Mouse (Mus musculus) urinary bladder, adult 18-20 months (tissue): ENCODE data around the gene Grid1.

ENCODE experiments used
- DNase-seq, 2 experiments: peaks; one replicate each; pipeline ENCODE4 v3.0.0; 2022; ENCODE audit warnings: low spot score in 2 of 2, mixed read lengths in 2 of 2

The Grid1 gene

DNA sequence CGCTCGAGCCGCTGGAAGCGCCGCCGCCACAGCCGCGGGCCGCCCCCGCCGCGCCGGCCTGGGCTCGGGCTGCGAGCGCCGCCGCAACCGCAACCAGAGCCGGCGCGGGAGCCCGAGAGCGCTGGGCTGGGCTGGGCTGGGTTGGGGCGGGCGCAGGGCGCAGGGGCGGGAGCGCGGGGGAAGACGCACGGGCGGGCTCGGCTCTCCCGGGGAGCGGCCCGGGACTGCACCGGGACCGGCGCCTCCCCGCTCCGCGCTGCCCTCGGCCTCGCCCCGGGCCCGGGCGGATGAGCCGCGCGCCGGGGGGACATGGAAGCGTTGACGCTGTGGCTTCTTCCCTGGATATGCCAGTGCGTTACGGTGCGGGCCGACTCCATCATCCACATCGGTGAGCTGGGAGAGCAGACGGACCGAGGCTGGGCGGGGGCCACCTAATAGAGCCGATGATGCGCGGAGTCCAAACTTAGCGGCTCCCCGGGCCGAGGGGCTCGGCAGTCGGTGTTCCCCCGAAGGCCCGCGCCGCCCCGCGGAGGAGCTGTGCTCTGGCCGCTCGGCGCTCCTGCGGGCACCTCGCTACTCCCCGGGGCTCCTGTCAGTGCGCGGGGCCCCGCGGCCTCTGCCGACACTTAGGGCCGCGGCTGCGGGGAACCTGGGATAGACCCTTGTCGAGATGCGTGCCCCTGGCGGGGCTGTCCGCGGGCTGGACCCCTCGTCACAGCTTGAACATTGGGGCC, at the start of gene Grid1:
TSS of gene Grid1 (plus strand) at position 190 of the 734 bp plus-strand sequence.
- DNase-seq: peak in 1 of 2 experiments; percentile 19

DNA sequence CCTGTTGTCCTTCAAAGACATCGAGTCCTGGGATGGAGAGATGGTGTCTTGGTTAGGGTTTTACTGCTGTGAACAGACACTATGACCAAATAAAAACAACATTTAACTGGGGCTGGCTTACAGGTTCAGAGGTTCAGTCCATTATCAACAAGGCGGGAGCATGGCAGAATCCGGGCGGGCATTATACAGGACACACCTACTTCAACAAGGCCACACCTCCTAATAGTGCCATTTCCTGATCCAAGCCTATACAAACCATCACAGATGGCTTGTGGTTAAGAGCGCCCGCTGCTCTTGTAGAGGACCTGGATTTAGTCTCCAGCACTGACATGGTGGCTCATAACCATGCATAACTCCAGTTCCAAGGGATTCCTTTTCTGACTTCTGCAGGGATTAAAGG, 49.4 kb upstream of the Grid1 start:
- no peak for DNase-seq

DNA sequence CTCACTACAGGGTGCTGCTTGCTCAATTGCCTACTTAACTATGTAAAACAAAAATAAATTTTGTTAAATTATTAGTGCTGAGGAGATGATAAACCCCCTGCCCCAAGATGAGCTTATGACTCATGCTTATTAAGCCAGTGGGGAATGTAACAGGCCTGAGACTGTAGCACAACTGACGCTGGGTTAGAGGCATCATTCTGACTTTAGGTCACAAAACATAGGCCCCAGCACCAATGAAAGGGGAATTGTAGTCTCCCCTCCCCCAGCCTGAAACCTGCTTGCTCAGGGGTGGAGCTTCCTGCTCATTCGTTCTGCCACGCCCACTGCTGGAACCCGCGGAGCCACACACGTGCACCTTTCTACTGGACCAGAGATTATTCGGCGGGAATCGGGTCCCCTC, 48.3 kb upstream of the Grid1 start:
- DNase-seq: no peak

DNA sequence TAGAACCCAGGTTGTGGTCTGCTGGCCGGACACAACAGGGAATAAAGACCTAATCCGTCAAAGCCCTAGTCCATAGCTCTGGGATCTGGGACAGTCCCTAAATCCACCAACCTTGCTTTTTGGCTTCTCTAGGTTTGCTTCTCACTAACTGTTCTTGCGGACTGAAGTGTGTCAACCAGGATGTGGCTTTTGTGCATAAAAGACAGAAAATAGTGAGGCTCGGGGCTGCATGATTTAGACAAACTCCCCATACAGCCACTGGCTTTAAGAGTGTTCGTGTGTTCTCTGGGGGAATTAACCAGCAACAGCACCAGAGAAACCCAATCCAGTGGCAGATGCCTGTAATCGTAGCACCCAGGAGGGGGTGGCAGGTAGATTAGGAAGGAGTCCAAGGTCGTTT, 47.8 kb upstream of the Grid1 start:
- DNase-seq: no peak

DNA sequence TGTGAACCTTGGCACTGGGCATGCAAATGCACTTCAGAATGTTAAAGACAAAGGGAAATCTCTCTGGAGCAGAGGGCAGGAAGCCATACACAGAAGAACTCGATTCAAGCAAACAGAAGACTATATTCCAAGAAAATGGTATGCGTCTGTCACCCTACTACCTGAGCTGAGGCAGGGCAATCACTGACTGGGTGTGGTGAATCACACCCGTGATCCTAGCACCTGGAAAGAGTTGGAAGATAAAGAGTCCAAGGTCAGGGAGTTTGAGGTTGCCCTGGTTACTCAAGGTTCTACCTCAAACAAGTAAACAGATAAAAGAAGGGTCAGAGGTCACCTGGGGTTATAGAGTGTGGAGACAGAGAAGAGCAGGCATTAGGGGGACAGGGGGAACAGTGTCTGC, 46.2 kb upstream of the Grid1 start:
- DNase-seq: no peak

DNA sequence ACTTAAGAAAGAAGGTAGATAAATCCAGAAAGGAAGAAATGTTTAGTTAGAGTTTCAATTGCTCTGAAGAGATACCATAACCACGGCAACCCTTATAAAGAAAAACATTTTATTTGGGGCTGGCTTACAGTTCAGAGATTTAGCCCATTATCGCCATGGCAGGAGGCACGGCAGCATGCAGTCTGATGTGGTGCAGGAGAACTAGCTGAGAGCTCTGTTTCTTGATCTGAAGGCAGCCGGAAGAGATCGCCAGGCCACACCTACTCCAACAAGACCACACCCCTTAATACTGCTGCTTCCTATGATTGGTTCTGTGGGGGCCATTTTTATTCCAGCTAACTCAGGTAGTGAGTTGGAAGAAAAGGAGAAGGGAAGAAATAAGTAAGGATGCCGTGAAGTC, 45.7 kb upstream of the Grid1 start:
- no peak for DNase-seq

DNA sequence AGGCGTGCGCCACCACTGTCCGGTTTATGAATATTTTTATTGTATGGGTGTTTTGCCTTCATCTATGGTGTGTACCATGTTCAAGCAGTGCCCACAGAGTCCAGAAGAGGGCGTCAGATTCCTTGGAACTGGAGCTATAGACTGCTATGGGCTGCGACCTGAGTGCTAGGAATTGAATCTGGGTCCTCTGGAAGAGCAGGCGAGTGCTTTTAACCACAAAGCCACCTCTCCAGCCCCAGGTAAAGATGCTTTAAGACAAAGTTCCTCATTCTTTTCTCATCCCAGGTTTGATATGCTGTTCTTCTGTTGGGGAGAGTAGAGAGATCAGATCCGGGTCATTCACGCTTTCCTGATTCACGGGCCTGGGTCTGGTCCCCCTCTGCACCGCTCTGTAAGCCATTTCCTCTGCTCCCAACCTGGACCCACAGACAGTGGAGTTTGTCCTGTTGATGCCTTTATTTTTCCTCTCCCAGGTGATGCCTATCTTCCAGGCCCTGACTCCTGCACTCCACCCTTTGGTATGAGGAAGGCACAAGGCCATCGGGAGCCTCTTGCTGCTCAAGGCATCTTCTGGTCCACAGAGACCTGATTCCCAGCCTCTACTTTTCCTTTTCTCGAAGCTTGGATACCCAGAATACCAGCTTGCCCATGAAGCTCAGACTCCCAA, 43.1 kb upstream of the Grid1 start:
- no peak for DNase-seq

DNA sequence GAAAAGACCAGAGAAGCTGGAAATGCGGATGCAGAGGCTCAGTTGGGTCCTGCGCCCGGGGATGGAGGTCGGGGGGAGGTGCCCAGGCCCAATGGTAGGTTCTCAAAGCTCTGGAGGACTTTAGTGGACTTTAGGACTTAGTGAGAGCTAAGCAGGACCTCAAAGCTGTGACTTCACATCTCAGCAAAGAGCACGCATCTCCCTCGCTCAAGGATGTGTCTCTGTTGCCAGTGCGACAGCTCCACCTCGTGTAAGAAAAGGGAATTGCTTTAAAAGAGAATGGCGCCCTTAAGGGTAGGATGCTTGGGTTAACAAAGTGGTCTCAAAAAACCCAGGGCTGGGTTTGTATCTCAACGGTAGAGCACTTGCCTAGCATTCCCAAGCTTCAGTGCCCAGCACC, 42.1 kb upstream of the Grid1 start:
- no peak for DNase-seq

DNA sequence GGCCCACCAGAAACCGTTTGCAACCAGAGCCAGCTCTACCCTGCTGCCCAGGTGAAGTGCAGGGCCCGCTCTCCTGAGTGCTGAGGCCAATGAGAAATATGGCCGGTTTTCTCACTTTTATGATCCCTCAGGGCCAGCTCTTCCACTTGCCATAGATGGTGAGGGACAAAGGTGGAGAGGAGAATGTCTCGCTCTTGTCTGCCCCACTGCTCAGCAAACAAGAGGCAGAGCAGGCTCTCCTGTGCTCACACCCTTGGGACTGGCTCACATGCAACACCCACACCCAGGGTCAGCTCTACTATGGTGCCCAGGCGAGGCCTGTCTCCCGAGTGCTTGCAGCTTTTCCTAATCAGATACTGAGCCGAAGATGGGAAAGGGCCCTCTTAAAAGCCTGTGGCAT, 41.1 kb upstream of the Grid1 start:
- DNase-seq: no peak

DNA sequence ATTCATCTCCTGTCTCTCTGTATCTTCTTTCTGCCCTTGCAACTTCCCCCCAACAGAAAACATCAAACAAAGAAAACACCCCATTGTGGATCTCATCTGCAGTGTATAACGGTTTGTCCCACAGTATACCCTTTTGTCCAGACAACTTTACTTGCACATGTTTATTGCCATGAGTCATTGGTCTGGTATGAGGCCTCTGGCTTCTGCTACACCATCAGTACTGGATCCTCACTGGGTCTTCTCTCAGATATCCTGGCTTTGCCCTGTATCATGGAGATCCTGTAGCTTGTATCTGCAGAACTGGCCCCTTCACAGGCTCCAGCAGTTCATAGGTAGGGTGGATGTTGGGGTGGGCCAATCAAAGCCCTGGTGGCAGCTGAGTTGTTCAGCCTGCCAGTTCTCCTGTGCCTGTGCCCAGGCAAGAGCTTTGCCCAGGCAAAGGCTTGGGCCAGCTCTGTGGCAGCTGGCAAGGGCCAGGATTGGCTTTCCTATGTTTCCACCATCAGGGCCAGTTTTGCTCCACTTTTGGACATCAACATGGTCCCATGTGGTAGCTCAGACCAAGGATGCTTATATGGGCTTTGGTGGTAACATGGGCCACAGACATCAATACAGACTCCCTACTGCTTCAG, 26.4 kb upstream of the Grid1 start:
- DNase-seq: no peak

DNA sequence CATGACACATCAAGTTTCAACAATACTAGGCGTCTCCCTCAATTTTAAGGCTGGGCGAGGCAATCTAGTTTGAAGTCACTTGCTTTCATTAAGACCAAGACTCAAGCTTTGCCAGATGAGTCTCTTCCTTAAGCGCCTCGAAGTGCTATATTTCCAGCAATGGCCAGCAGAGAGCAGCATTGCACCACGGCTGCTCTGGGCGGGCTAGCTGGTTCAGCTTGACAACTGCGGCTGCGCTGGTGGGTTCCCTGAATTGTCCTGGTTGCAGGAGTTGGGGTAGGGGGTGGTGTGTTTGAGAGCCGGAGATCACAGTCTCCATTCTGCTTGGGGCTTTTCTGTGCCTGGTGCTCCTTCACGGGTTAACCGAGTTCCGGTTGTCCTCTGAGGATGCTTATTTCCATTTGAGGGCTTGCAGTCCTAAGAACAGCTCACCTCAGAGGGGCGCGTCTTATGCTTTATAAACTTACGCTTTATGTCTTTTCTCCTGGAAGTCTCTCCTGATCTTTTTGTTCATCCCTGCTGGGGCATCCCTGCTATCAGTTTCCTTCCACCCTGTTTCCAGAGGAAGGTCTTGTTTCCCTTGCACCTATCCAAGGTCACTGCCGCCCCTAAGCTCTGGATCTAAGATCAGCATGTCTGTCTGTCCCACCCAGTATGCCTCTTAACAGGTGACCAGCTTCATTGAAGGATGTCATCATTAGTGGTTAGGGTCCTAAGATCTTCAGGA, 9.0 kb upstream of the Grid1 start:
- peak in 1 of 2 experiments; percentile 67 for DNase-seq

DNA sequence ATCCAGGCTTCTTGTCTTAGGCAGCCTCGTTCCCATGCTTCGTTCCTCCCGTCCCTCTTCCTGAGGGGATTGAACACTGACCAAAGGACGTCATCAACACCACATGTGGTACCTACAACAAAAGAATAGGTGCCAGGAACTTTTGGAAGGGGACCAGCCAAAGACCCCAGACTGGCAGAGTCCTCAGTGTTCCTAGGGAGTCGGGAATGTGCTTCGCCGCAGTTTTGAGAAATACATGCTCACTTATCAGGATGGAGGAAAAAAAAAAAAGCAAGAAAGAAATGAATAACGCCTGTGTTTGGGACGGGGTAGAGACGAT, 8.5 kb upstream of the Grid1 start:
- DNase-seq: no peak

DNA sequence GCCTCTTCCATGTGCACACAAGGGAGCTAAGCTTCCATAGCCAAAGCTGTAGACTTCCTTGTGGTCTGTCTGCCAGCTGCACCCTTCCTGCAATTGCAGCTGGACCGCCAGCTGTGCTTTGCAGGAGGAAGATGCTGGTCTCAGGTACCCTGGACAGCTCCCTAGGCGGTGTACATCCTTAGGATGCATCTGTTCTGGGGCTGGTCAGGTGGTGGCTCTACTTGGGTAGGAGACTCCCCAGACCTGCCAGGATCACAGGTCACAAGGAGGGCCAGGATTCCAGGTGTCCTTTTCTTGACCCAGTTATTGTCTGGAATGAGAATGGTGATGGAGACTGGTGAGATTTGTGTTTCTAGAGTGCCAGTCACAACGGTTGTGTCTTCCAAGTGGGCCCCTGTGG, 3.6 kb upstream of the Grid1 start:
- DNase-seq: no peak

DNA sequence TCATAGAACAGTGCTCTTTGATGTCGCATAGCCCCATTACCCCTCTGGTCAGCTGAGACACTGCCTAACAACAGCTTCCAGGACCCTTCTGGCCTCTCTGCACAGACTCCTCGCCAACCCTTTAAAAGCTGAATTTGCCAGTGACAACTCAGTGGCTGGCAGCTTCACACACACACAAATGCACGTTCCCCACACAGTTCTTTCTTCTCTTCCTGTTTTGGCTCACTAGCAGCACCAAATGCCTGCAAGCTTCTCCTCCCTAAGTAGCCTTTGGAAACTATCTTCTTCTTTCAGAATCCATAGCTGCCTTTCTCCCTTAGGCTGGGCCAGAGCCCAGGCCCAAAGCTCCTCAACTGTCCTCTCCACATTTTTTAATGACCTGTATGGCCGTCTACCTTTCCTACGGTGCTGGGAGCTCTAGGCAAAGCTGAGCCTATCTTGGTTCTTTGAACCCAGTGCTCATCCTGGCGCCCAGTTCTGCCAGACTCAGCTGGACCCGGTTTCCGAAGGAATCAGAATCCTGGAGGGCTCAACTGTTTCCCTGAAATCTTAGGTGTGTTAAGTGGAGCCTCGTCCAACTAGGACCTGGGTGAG, 1.4 kb upstream of the Grid1 start:
- DNase-seq: no peak

DNA sequence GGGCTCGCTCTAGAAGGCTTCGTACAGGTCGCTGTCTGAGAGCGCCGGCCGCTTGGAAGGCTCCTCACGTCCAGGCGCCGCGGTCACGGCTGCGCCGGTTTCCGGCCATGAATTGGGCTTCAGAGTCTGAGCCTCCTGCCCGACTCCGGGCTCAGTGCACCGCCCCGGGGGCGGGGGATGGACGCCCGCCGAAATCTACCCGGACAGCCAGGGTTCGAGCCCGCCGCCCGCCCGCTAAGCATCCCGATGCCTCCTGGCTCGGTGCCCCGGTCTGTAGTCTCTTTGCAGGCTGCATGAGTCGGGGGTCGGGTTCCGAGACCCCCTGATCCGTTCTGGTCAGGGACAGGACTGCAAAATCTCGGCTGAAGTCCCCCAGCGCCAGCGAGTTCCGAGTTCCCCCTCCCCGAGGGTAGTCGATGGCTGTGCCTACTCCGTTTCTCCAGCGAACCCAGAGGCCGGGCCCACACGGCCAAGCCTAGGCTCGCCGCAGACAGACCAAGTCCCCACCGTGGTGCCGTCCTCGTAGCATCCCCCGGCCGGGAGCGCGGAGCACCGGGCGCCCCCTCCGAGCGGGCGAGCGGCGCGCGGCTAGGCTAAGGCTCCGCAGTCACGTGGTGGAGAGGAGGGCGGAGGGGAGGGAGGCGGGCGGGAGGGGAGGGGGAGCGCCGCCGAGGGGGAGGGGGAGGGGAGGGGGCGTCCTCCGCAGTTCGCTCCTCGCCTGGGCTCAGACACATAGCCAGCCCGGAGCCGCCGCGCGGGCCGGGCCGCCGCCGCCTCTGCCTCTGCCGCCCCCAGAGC, 588 bp upstream of the Grid1 start:
- peak in 1 of 2 experiments; percentile 5 for DNase-seq

DNA sequence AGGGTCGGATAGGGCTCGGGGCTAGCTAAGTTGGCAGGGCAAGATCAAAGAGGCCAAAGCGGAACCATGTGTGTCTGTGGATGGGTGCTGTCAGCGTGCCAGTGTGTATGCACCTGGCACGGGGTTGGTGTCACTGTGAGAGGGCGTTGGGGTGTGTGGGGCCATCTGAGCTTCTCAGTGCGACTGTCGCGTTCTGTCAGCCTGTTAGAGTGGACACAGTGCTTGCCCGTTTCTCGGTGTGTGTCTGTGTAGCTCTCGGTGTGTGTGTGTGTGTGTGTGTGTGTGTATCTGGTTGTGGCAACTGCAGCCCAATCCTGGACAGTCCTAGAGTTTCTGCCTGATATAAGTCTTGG, 721 bp downstream of the Grid1 start:
- no peak for DNase-seq

DNA sequence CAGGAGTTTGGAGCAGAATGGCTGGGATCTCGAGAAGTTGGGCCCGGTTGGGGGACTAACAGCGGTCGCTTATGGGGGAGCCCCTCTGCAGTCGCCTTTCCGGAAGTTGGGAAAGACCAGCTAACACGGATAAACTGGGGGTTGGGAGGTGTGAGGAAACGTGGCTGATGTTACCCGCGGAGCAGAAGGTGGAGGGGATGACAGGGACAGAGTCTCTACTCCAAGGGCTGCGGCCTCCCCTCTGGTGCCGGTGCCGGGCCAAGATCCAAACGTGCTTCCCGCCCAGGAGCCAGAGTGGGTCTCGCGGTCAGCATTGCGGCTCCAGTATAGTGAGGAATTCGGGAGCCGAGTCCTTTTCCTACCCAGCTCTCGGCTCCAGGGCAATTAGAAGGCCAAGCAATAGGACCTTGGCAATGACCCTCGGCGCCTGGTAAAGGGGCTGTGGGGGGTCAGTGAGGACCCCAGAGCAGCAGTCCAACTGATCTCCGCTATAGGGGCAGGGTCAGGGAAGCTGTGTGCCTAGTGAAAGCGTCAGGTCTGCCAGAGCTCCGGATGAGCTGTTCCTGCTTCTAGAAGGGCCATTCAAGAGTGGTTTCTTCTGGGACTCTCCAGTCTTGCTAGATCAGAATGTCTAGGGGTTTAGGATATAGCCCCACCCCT, 1.4 kb downstream of the Grid1 start:
- no peak for DNase-seq

DNA sequence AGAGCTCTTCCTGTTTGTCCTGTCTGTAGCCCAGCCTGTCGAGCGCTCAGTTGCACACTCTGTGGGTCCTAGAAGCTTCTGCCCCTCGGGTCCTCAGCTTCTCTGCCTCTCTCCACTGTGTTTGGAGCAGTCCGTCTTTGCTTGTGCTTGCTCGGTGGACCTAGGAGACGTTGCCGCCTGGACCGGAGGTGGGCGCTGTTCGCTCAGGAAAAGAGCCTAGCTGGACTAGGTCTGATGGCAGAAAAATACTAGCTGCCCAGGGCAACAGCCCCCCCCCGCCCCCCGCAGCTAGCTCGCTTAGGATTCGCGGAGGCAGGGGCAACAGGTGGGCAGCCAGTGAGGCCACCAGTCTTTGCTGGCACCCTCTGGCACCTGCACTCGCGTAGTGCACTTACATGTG, 3.2 kb downstream of the Grid1 start:
- peak in 1 of 2 experiments; percentile 22 for DNase-seq

DNA sequence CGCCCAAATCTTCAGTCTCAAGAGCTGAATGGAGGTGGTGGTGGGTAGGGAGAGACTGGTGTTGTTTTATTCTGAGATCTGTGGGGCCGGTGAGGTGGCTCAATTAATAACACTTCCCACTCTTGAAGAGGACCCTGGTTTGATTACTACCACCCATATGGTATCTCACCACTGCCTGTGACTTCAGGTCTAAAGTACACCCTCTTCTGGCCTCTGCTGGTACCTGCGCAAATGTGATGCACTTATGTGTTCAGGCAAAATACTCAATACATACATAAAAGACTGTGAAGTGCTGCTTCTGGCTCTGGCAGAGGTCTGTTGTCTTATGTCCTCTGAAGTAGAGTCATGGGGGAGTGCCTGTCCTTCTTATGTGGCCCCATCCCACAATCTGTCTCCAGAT, 4.3 kb downstream of the Grid1 start:
- no peak for DNase-seq

DNA sequence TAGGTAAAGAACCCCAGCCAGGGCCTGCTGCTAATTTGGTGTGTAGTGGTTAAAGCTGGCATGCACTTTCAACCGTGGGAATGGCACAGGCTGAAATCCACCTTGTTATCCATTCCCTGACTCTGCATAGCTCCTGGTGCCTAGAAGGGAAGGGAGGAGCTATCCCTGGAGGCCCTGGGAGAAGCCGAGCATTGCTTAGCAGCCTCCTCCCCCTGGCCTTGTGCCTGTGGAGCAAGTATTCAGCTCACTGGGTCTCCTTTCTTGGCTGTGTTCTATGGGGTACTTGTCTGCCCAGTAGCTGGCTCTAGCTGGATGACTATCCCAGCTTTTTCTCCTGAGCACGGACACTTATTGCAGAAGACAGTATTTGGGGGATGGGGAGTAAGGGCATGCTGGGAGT, 6.0 kb downstream of the Grid1 start:
- no peak for DNase-seq

DNA sequence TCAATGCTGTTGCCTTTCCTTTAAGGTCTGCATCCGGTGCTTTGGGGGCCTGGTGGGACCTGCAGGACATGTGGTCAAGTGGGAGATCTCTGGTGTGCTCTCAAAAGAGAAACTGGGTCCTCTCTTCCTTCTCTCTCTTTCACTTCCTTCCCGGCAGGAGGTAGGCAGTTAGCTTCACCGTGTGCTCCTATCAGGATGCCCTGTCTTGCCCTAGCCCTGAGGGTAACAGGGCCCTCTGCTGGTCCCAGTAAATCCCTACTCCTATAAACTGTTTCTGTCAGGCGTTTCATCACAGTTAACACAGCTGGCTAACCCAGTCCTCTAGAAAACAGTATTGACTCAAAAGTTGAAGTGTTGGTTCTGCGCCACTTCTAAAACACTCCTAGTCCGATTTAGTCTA, 9.9 kb downstream of the Grid1 start:
- DNase-seq: no peak
